Mouse (Mus musculus) heart, embryonic 12.5 days (tissue): ENCODE measurements at regions not wholly inside any gene's neighbourhood (a gene's known extent, or its start where the extent isn't known, plus 50 kb on each side); places are given as distances from the start of the nearest gene placed in this dataset.

Experiments
- ATAC-seq: fragments of 200-750 bp; cut with Nextera tagmentation; 2 replicates; pipeline ENCODE4 v1.8.0; 2017; ENCODE audit warnings: moderate TSS enrichment, moderate library complexity; ENCODE audit not compliant: insufficient number of reproducible peaks, low FRiP score
- H3K27ac ChIP-seq: fragments of 300-500 bp; sonication (generic); 2 replicates; pipeline ENCODE4 v1.5.1; 2016; ENCODE audit warnings: mild to moderate bottlenecking, moderate library complexity; ENCODE audit not compliant: poor library complexity, severe bottlenecking
- H3K27me3 ChIP-seq: fragments of 300-500 bp; sonication (generic); replicated peaks from 2 replicates; pipeline ENCODE4 v1.6.1; 2016; ENCODE audit warnings: mild to moderate bottlenecking, moderate library complexity
- H3K36me3 ChIP-seq: fragments of 300-500 bp; sonication (generic); 2 replicates; pipeline ENCODE4 v1.6.1; 2016; ENCODE audit warnings: mild to moderate bottlenecking, moderate library complexity
- H3K4me1 ChIP-seq: fragments of 300-500 bp; sonication (generic); replicated peaks from 2 replicates; pipeline ENCODE4 v1.6.1; 2016; ENCODE audit warnings: mild to moderate bottlenecking
- H3K4me2 ChIP-seq: fragments of 300-500 bp; sonication (generic); 2 replicates; pipeline ENCODE4 v1.6.1; 2016; ENCODE audit warnings: mild to moderate bottlenecking, moderate library complexity
- H3K4me3 ChIP-seq: fragments of 300-500 bp; sonication (generic); 2 replicates; pipeline ENCODE4 v1.5.1; 2016; ENCODE audit warnings: mild to moderate bottlenecking
- H3K9ac ChIP-seq: fragments of 300-500 bp; sonication (generic); 2 replicates; pipeline ENCODE4 v1.6.1; 2016; ENCODE audit warnings: mild to moderate bottlenecking, moderate library complexity
- H3K9me3 ChIP-seq: fragments of 300-500 bp; sonication (generic); replicated peaks from 2 replicates; pipeline ENCODE4 v1.6.1; 2016; ENCODE audit warnings: mild to moderate bottlenecking, moderate library complexity
- WGBS: fragments of 180-500 bp; shearing (Covaris S2); methylation state at CpG from one replicate; pipeline ENCODE4 v1.1.7; 2016; 5-methylcytosine and 5-hydroxymethylcytosine counted together

DNA sequence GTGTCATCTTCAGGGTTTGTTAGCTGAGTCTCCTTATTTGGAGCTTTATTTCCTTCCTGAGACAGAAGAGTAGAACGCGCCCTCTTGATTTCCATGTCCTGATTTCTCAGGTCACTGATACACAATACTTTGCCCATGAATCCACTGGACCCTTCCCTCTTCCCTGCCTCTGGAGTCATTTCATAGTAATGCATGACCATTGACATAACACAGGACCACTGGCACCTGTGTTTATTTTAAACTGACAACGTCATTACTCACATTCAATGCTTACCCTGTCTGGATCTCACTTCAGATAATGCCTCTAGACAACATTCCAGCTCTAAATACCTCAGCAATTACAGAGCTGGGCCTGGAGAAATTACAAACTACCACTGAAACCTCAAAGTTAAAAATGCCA lies 56.8 kb upstream of the Ptgs2 start:
- H3K4me1 ChIP-seq = 0 out of 2 replicates have a peak, but pooled peaks cover 4% of the 10 kb centered on the region
- H3K4me2 ChIP-seq = no peak overlapping the region
- H3K27me3 ChIP-seq = no peaks in the 10 kb centered on the region
- no peak overlapping the region for H3K9ac ChIP-seq
- no peaks in the 10 kb centered on the region for H3K9me3 ChIP-seq
- H3K4me3 ChIP-seq = no peak overlapping the region
- H3K27ac ChIP-seq = no peak overlapping the region; the same call in 1 of the 2 replicates
- WGBS = 53% methylated on average over 3 of the region's 3 CpGs
- ATAC-seq = 0 out of 2 replicates have a peak, but pooled peaks have one; percentile 48
- no peaks in the 10 kb centered on the region for H3K36me3 ChIP-seq

DNA sequence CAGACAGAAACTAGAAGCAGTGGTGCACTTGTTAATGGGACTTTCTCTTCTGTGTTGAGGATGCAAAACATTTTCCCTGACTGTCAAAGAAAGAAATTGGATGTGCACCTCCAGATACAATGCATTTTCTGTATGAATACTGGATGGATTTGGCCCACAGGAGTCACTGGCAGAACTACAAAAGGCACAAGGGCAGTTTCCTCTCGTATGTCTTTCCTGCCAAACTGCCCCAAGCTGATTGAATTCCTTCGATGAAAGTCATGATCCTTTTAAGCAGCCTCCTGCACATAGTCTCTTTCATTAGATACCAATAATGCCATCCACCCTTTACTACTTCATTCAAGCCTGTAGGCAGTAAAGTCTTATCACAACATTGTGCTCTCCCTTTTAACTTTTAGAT lies 58.2 kb upstream of the Ptgs2 start:
- H3K4me1 ChIP-seq = 0 out of 2 replicates have a peak, but pooled peaks cover 4% of the 10 kb centered on the region
- H3K4me2 ChIP-seq = no peak overlapping the region
- no peaks in the 10 kb centered on the region for H3K27me3 ChIP-seq
- WGBS = 60% methylated on average over 2 of the region's 2 CpGs
- H3K4me3 ChIP-seq = no peak overlapping the region
- H3K36me3 ChIP-seq = no peaks in the 10 kb centered on the region
- ATAC-seq = no peak
- no peak overlapping the region for H3K27ac ChIP-seq
- H3K9ac ChIP-seq = no peak overlapping the region
- no peaks in the 10 kb centered on the region for H3K9me3 ChIP-seq

DNA sequence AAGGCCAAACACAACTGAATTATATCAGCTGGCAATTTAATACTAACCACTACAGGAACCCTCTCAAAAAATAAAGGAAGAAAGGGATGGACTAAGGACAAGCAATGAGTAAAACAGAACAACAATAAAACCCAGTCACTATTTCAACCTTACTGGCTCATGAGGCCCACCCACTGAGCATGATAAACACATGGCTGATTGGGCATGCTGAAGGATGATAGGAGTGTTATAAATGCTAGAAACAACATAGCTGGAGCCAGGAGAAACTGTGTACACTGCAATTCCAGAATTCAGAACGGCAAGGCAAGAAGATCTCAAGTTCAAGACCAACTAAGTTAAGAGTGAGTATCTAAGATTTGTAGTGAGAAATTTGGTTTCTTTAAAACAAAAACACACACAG lies 66.1 kb upstream of the Ptgs2 start:
- Histone ChIP-seq H3K4me3 (no peak overlapping the region), H3K36me3 (no peaks in the 10 kb centered on the region), H3K9me3 (no peaks in the 10 kb centered on the region), H3K4me1 (no peaks in the 10 kb centered on the region), H3K9ac (no peak overlapping the region), H3K27ac (no peak overlapping the region), H3K4me2 (no peak overlapping the region), H3K27me3 (no peaks in the 10 kb centered on the region)
- 66% methylated on average over 1 of the region's 1 CpGs for WGBS
- no peak for ATAC-seq

DNA sequence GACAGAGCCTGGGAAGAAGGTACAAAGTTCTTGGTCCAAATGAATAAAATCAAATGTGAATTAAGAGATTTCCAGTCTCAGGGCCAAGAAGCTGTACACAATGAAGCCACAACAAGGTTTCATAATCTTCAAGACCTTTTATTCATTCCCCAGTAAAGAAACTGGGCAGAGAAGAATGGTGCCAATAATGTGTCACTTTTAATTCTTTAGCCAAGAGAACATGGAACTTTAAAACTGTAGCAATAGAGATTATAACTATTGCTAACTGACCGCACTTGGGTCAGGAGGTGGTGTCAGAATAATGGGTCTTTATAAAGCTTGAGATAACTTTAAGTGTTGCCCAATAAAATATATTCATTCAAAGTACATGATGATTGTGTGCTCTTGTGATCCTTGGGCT lies 68.1 kb upstream of the Ptgs2 start:
- Histone ChIP-seq H3K27ac (no peak overlapping the region), H3K4me2 (no peak overlapping the region), H3K36me3 (no peaks in the 10 kb centered on the region), H3K4me1 (no peaks in the 10 kb centered on the region), H3K9me3 (no peaks in the 10 kb centered on the region), H3K4me3 (no peak overlapping the region), H3K27me3 (no peaks in the 10 kb centered on the region), H3K9ac (no peak overlapping the region)
- WGBS = 88% methylated on average over 1 of the region's 1 CpGs
- ATAC-seq = no peak

DNA sequence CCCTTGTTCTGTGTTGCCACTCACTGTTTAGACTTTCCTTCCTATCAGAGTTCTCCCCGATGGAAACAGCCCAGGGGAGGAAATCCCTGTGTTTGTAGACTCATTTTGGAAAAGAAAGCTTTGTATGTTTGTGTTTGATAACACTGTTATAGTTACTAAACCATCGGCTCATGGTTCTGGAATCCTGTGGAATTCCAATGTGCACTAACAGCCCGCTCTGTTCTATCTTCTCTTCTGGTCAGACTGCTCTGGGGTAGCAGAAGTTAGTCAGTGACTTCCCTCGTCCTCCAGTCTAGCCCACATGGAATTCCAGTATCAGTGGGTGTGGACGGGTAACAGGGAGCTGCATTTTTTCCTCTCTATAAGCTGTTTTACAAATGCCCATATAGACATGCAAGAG lies 66.2 kb upstream of the Pla2g4a start:
- no peaks in the 10 kb centered on the region for H3K4me1 ChIP-seq
- no peak overlapping the region for H3K9ac ChIP-seq
- 36% methylated on average over 5 of the region's 5 CpGs for whole genome bisulfite sequencing
- no peaks in the 10 kb centered on the region for H3K27me3 ChIP-seq
- peak; percentile 71; the same call in 1 of the 2 replicates for ATAC-seq
- no peak overlapping the region for H3K4me3 ChIP-seq
- H3K4me2 ChIP-seq = no peak overlapping the region
- no peaks in the 10 kb centered on the region for H3K36me3 ChIP-seq
- H3K9me3 ChIP-seq = no peaks in the 10 kb centered on the region
- H3K27ac ChIP-seq = no peak overlapping the region

DNA sequence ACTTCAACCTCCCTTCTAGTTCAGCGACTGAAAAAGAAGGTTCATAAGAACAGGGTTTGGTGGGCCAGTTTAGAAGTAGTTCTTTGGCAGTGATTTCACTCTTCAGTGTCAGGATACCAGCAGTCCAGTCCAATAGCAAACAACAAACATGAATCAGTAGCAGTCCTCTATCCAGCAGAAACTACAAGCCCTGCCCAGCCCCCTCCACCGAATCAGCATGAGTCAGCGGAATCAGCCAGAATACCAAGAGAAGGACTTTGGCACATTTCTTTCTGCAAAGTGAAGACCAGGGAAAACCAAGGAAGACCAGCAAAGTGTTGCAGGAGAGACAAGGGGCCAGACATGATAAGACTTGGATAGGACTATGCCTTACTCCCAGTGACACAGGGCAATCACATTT lies 65.1 kb upstream of the Pla2g4a start:
- no peak overlapping the region for H3K27ac ChIP-seq
- 86% methylated on average over 3 of the region's 3 CpGs for WGBS
- H3K9ac ChIP-seq = no peak overlapping the region
- no peaks in the 10 kb centered on the region for H3K36me3 ChIP-seq
- no peak for ATAC-seq
- no peaks in the 10 kb centered on the region for H3K27me3 ChIP-seq
- H3K4me1 ChIP-seq = no peaks in the 10 kb centered on the region
- no peaks in the 10 kb centered on the region for H3K9me3 ChIP-seq
- no peak overlapping the region for H3K4me3 ChIP-seq
- H3K4me2 ChIP-seq = no peak overlapping the region

DNA sequence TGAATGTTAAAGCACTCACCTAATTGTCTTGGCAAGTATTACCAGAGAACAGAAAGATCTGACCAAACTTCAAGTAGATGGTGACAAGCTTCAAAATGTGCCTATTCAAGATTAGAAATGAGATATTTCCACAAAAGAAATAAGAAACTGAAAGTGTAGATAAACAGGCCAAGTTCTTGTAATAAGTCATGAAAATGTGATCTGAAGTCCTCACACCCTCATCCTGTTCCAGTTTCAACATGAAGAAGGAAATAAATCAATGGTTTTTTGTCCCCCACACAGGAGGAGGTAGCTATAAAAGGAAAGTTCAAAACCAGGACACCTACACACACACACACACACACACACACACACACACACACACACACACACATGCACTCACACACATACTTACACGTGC lies 54.1 kb upstream of the Pla2g4a start:
- no peaks in the 10 kb centered on the region for H3K27me3 ChIP-seq
- no peaks in the 10 kb centered on the region for H3K36me3 ChIP-seq
- no peaks in the 10 kb centered on the region for H3K9me3 ChIP-seq
- no peaks in the 10 kb centered on the region for H3K4me1 ChIP-seq
- no peak overlapping the region for H3K27ac ChIP-seq
- WGBS = 56% methylated on average over 1 of the region's 1 CpGs
- H3K4me2 ChIP-seq = no peak overlapping the region
- no peak overlapping the region for H3K9ac ChIP-seq
- H3K4me3 ChIP-seq = no peak overlapping the region
- no peak for ATAC-seq

DNA sequence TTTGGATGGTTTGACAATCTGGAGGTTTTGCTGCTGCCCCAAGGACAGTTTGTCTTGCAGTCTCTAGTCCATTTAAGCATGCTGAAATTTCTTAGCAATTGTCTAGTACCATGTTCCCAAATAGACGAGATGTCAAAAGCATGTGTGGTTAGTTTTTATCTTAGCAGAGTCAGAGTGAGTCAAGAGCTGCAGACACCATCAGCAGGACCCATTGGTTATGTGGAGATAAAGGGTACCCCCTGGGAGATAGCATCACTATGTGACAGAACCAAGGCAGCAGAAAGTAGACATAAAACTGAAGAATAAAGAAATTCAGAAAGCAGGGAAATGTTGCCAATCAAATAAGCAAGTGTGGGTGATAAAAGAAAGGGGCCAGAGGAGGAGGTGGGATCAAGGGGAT lies 51.4 kb upstream of the Pla2g4a start:
- Histone ChIP-seq H3K27ac (no peak overlapping the region), H3K9me3 (no peaks in the 10 kb centered on the region), H3K27me3 (no peaks in the 10 kb centered on the region), H3K36me3 (no peaks in the 10 kb centered on the region), H3K4me3 (no peak overlapping the region), H3K9ac (no peak overlapping the region), H3K4me1 (no peaks in the 10 kb centered on the region), H3K4me2 (no peak overlapping the region)
- WGBS = 22% methylated on average over 1 of the region's 1 CpGs
- ATAC-seq = no peak
